Mouse (Mus musculus): ENCODE results near the gene Prrt4.

GRCm38 (mm10) chr6:29198309-29199222, 19.2 kb upstream of the Prrt4 start:
- TF ChIP-seq CTCF (conservative IDR thresholded peaks at IDR 0.05; ENCODE audit: low read length) (peak; percentile 69), NANOG (IDR thresholded peaks at IDR 0.05; ENCODE audit: borderline replicate concordance, low read length) (no peak), POU5F1 (IDR thresholded peaks at IDR 0.05; ENCODE audit: borderline replicate concordance, low read length) (no peak)
